22 mouse cellular contexts compared by ENCODE assay signal in the genomic region with DNA sequence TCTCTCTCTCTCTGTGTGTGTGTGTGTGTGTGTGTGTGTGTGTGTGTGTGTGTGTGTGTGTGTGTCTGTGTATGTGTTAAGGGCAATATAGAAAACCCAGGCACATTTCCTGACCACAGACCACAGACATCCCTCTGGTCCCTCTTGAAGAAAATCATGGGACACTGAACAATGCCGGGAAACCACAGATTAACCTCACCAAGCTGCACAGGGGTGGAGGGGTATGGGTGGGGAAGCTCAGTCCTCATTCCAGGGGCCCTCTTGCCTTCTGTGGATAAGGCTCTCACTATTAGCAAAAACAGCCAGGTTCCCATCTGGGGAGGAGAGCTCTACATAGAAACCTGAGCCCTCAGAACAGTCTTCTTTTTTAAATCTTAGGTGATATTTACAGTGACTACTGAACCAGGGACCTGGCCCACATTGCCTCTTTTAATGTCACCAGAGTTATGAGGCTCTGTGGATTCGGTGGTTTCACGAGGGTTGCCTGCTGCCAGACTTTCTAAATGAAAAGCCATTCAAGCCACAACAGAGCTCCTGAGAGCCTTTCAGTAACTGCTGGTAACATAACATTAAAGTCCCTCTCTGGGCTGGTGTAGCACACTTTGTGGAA.
A peak's percentile ranks its signal among the peaks of the same experiment; 100 is the strongest.
DNase-seq lines count a peak whose midpoint lies in the region; ATAC-seq and TF ChIP-seq lines count a peak whose summit lies in the region.
"Had no signal": no experiment of that assay in that cellular context is flagged by ENCODE, and none has a peak within 500 bp of the region (broad histone marks: within the 10 kb centered on the region; RNA-seq: fewer than 3 reads in every experiment).

No protein-coding gene starts in this region.

- H3K27ac ChIP-seq in limb, embryonic 14.5 days (replicated peaks; ENCODE audit: low read depth, low read length): peak overlapping the region; percentile 48
- H3K27ac ChIP-seq: forebrain, embryonic 12.5 days; hindbrain, embryonic 13.5 days; hindbrain, postnatal 0 days had no signal

- H3K36me3 ChIP-seq in limb, embryonic 14.5 days (ENCODE audit: control insufficient read depth, insufficient read depth, low read length): no peaks in the 10 kb centered on the region
- H3K36me3 ChIP-seq: forebrain, embryonic 12.5 days; heart, embryonic 12.5 days; hindbrain, embryonic 13.5 days had no signal

- no peak overlapping the region for H3K9ac ChIP-seq in limb, embryonic 14.5 days (ENCODE audit: low read depth, low read length, severe bottlenecking)
- H3K9ac ChIP-seq: forebrain, embryonic 12.5 days; heart, embryonic 12.5 days; hindbrain, embryonic 13.5 days had no signal

- peak; percentile 29; the same call in 1 of the 2 replicates for ATAC-seq in granulocyte monocyte progenitor cell, adult 5-6 weeks (replicated peaks; ENCODE audit: poor library complexity, severe bottlenecking)
- ATAC-seq in limb, embryonic 14.5 days (ENCODE audit: low FRiP score, low read depth): 0 out of 2 replicates have a peak, but pooled peaks have one; percentile 62
- ATAC-seq: activated CD4-positive, CD25-positive, alpha-beta regulatory T cell, adult 4 months; forebrain, embryonic 16.5 days; hindbrain, postnatal 0 days; Patski had no signal

- no peaks in the 10 kb centered on the region for H3K27me3 ChIP-seq in limb, embryonic 14.5 days (ENCODE audit: control insufficient read depth, insufficient read depth, low read length)
- H3K27me3 ChIP-seq: forebrain, embryonic 12.5 days; heart, embryonic 12.5 days; hindbrain, embryonic 13.5 days had no signal

- no peak overlapping the region for H3K4me3 ChIP-seq in limb, embryonic 14.5 days (replicated peaks; ENCODE audit: low read length)
- H3K4me3 ChIP-seq: forebrain, embryonic 12.5 days; heart, embryonic 12.5 days; hindbrain, embryonic 13.5 days had no signal

- no peak overlapping the region for H3K4me2 ChIP-seq in limb, embryonic 14.5 days (replicated peaks; ENCODE audit: low read depth, low read length, severe bottlenecking)
- H3K4me2 ChIP-seq: forebrain, embryonic 12.5 days; heart, embryonic 12.5 days; hindbrain, embryonic 13.5 days had no signal

- peak; percentile 18 for DNase-seq in 416B (ENCODE audit: low read depth)
- DNase-seq in CD4-positive helper T cell, adult 2 months (ENCODE audit: low read depth, low spot score): peak; percentile 11
- peak; percentile 42 for DNase-seq in limb, embryonic 14.5 days (ENCODE audit: low spot score)
- DNase-seq in heart, adult 8-10 months (ENCODE audit: low spot score): no peak
- no peak for DNase-seq in heart, adult 9 months (ENCODE audit: low spot score in 2 of 2)
- DNase-seq in ovary, postnatal 10 days (ENCODE audit: low spot score): no peak
- DNase-seq: adrenal gland, adult 2 months; adrenal gland, postnatal 25 days; B cell, adult 2 months; cerebellum, adult 18-20 months; cerebellum, adult 9-11 months; cerebellum, postnatal 36 days; gastrocnemius, postnatal 25 days; heart, adult 18-20 months had no signal

- no peaks in the 10 kb centered on the region for H3K9me3 ChIP-seq in limb, embryonic 14.5 days (ENCODE audit: control insufficient read depth, low read length)
- H3K9me3 ChIP-seq: forebrain, embryonic 12.5 days; heart, embryonic 12.5 days; hindbrain, embryonic 13.5 days had no signal

- no peak for TF ChIP-seq POLR2A in limb, embryonic 14.5 days (IDR thresholded peaks at IDR 0.05; ENCODE audit: borderline replicate concordance, extremely low read depth, insufficient read depth, insufficient read length)

- 28% methylated on average over 3 of the region's 3 CpGs for WGBS in limb, embryonic 14.5 days

- H3K4me1 ChIP-seq in limb, embryonic 14.5 days (ENCODE audit: control insufficient read depth, insufficient read depth, low read length): peaks cover 16% of the 10 kb centered on the region

Comparison
In these comparisons a context has a peak if more than half of its experiments do, and no peak if none do; other contexts are left out.
1. DNase-seq: peak in 416B (single experiment), CD4-positive helper T cell, adult 2 months (single experiment) and limb, embryonic 14.5 days (single experiment); none in heart, adult 8-10 months (single experiment), heart, adult 9 months (0 of 2) and ovary, postnatal 10 days (single experiment).